Mouse (Mus musculus): ENCODE data around the gene Gphb5. TPM values are rescaled to one million over a fixed set of nuclear protein-coding genes. Genes with fewer than 3 reads are reported as not detected.
A peak's percentile ranks its signal among the peaks of the same experiment; 100 is the strongest.

Gphb5 gene
- polyA plus RNA-seq, 1 experiment from 2014 or later: not detected

DNA sequence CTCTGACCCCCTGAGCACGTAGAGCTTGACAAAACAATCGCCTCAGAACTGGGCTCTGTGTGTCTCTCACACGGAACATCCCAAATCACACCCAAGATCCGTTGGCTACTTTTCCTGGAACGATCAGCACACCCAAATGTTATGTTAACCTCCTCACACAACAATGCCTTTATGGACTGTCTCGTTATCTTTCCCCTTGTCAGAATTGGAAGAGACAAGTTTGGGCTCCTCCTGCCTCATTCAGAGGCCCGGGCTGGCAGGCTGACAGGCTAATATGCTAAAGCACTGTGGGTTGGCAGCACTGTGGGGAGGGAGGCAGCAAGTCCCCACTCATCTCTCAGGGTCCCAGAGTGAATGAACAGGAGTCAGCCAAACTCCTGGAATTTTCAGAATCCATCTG lies 19.5 kb downstream of the Gphb5 start:
- no peak overlapping the region for H3K9ac ChIP-seq (ENCODE audit: low read depth, low read length)
- H3K36me3 ChIP-seq (ENCODE audit: control insufficient read depth, insufficient read depth): peaks cover 5% of the 10 kb centered on the region; the same call in 1 of the 2 replicates
- no peak overlapping the region for H3K4me3 ChIP-seq (ENCODE audit: low read depth, low read length)
- WGBS: 54% methylated on average over 7 of the region's 7 CpGs
- H3K4me2 ChIP-seq (replicated peaks; ENCODE audit: low read depth): no peak overlapping the region
- no peak overlapping the region for H3K27ac ChIP-seq (ENCODE audit: low read depth, low read length)
- no peak for ATAC-seq
- H3K27me3 ChIP-seq (replicated peaks; ENCODE audit: control insufficient read depth, insufficient read depth, low read length): no peaks in the 10 kb centered on the region
- no peak for TF ChIP-seq CTCF (IDR thresholded peaks at IDR 0.05; ENCODE audit: low read depth)
- no peaks in the 10 kb centered on the region for H3K9me3 ChIP-seq (ENCODE audit: control insufficient read depth)
- no peaks in the 10 kb centered on the region for H3K4me1 ChIP-seq (replicated peaks; ENCODE audit: control insufficient read depth, insufficient read depth, low read length)

DNA sequence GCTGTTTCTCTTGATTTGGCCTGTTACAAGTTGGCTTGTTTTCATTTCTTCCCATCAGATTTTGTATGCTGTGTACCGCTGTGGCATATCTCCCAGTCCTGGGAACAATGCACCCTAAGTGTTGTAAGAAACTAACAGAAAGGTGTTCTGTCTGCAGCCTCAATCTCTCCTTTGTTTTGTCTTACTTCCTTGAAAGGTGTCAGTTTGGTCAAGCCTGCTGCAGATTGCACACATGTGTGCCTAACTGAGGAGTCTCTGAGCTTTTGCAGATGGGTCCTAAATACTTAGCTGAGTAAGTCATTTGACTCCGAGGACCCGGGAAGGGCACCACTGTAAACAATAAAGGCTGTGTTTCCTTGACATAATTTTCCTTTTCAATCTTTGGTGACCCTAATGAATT lies 20.0 kb downstream of the Gphb5 start:
- Histone ChIP-seq H3K4me2 (replicated peaks; ENCODE audit: low read depth) (no peak overlapping the region), H3K4me1 (replicated peaks; ENCODE audit: control insufficient read depth, insufficient read depth, low read length) (no peaks in the 10 kb centered on the region), H3K9ac (ENCODE audit: low read depth, low read length) (no peak overlapping the region), H3K9me3 (ENCODE audit: control insufficient read depth) (no peaks in the 10 kb centered on the region), H3K27me3 (replicated peaks; ENCODE audit: control insufficient read depth, insufficient read depth, low read length) (no peaks in the 10 kb centered on the region), H3K36me3 (ENCODE audit: control insufficient read depth, insufficient read depth) (peaks cover 5% of the 10 kb centered on the region; the same call in 1 of the 2 replicates), H3K4me3 (ENCODE audit: low read depth, low read length) (no peak overlapping the region), H3K27ac (ENCODE audit: low read depth, low read length) (no peak overlapping the region)
- ATAC-seq: no peak
- TF ChIP-seq CTCF (IDR thresholded peaks at IDR 0.05; ENCODE audit: low read depth): no peak
- 53% methylated on average over 3 of the region's 3 CpGs for WGBS

DNA sequence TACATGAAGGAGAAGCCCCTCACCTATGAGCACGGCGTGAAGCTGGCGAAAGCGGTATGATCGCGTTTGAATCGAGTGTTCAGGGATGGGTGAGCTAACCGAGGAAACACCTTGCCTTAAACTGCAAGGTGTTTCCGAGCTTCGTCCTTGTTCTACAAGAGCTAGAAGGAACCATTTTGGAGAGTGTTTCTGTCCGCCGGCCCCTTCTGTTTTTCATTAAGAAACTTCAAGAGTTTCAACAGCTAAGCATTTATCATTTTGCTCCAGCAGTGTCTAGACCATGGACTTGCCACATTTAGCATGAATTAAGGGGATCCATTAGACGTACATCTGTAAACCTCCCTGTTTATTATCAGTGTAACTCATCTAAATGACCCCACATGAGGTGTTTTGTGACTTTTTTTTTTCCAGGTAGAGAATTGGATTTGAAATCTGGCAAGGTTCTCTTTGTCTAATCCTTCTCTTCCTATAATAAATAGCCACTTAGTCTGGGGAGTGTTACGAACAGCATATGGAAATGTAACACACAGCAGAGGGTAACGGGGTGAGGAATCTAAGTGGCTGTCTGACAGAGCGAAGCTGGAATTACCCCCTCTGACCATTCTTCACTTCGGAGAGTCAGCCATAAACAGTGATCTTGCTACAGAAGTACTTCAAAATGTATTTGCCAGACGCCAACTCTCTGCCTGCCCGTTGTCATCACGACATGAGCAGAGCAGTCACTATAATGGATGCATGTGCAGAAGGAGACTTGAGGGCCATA lies 22.4 kb downstream of the Gphb5 start:
- H3K9ac ChIP-seq (ENCODE audit: low read depth, low read length): no peak overlapping the region
- ATAC-seq: no peak
- H3K9me3 ChIP-seq (ENCODE audit: control insufficient read depth): no peaks in the 10 kb centered on the region
- H3K36me3 ChIP-seq (ENCODE audit: control insufficient read depth, insufficient read depth): no peaks in the 10 kb centered on the region
- no peaks in the 10 kb centered on the region for H3K4me1 ChIP-seq (replicated peaks; ENCODE audit: control insufficient read depth, insufficient read depth, low read length)
- H3K4me2 ChIP-seq (replicated peaks; ENCODE audit: low read depth): no peak overlapping the region
- H3K27me3 ChIP-seq (replicated peaks; ENCODE audit: control insufficient read depth, insufficient read depth, low read length): no peaks in the 10 kb centered on the region
- no peak overlapping the region for H3K4me3 ChIP-seq (ENCODE audit: low read depth, low read length)
- WGBS: 74% methylated on average over 20 of the region's 20 CpGs
- TF ChIP-seq CTCF (IDR thresholded peaks at IDR 0.05; ENCODE audit: low read depth): no peak
- H3K27ac ChIP-seq (ENCODE audit: low read depth, low read length): no peak overlapping the region

DNA sequence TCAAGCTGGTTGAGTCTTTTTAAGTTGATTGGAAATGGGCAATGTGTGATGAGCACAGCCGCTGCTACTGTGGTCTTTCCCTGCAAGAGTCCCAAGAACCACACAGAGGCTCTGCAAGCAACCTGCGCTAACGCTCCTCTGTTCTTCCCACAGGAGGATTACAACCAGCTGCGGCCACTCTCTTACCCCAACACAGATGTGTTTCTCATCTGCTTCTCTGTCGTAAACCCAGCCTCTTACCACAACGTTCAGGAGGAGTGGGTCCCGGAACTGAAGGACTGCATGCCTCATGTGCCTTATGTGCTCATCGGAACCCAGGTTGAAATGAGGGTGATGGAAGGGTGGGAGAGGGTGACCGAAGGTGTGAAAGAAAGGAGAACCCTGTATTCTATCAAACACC lies 25.1 kb downstream of the Gphb5 start:
- no peak overlapping the region for H3K4me3 ChIP-seq (ENCODE audit: low read depth, low read length)
- no peak for ATAC-seq

DNA sequence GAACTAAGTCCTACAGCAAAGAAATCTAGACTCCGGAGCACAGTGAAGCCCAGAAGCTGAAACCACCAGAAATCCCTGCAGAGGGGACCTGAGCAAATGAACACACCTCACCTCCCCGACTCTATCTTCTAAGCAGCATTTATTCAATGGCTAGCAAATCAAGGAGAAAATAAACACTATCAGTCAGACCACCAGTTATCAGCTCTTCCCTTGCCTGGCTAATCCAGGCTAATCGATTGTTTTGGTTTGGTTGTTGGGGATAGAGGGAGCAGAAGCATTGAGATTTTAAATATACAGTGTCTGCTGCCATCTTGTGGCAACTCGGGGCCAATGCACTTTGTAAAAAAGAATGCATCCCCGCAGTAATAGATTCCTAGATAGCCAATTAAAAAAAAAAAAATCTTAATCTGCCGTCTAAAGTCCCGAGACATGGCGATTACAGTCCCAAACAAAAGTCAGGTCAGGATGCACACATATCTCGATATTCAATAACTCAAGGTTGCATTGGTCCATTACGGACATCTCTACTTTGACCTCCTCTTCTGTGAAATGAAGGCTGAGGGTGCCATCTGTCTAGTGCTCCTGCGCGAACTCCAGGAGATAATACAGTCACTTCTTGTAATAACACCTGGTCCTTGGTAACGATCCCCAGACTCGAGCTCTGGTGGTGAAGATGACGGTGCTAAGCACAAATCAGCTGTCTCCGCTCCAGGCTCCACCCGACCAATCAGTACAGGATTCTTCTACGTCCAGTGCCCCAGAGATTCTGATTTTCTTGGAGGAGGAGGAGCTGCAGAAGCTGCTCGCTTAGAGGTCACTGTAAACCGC lies 27.1 kb downstream of the Gphb5 start:
- 40% methylated on average over 20 of the region's 20 CpGs for WGBS
- TF ChIP-seq CTCF (IDR thresholded peaks at IDR 0.05; ENCODE audit: low read depth): peak; percentile 79
- Histone ChIP-seq H3K36me3 (ENCODE audit: control insufficient read depth, insufficient read depth) (no peaks in the 10 kb centered on the region), H3K4me1 (replicated peaks; ENCODE audit: control insufficient read depth, insufficient read depth, low read length) (no peaks in the 10 kb centered on the region), H3K9me3 (ENCODE audit: control insufficient read depth) (no peaks in the 10 kb centered on the region), H3K27ac (ENCODE audit: low read depth, low read length) (no peak overlapping the region), H3K4me3 (ENCODE audit: low read depth, low read length) (no peak overlapping the region), H3K9ac (ENCODE audit: low read depth, low read length) (no peak overlapping the region), H3K27me3 (replicated peaks; ENCODE audit: control insufficient read depth, insufficient read depth, low read length) (no peaks in the 10 kb centered on the region), H3K4me2 (replicated peaks; ENCODE audit: low read depth) (no peak overlapping the region)
- no peak for ATAC-seq

More for the DNA sequence above, 25.1 kb downstream of the Gphb5 start:
- Histone ChIP-seq H3K27ac (ENCODE audit: low read depth, low read length) (no peak overlapping the region), H3K9ac (ENCODE audit: low read depth, low read length) (no peak overlapping the region), H3K4me1 (replicated peaks; ENCODE audit: control insufficient read depth, insufficient read depth, low read length) (no peaks in the 10 kb centered on the region), H3K4me2 (replicated peaks; ENCODE audit: low read depth) (no peak overlapping the region), H3K27me3 (replicated peaks; ENCODE audit: control insufficient read depth, insufficient read depth, low read length) (no peaks in the 10 kb centered on the region), H3K36me3 (ENCODE audit: control insufficient read depth, insufficient read depth) (no peaks in the 10 kb centered on the region), H3K9me3 (ENCODE audit: control insufficient read depth) (no peaks in the 10 kb centered on the region)
- TF ChIP-seq CTCF (IDR thresholded peaks at IDR 0.05; ENCODE audit: low read depth): no peak
- 84% methylated on average over 9 of the region's 9 CpGs for WGBS

DNA sequence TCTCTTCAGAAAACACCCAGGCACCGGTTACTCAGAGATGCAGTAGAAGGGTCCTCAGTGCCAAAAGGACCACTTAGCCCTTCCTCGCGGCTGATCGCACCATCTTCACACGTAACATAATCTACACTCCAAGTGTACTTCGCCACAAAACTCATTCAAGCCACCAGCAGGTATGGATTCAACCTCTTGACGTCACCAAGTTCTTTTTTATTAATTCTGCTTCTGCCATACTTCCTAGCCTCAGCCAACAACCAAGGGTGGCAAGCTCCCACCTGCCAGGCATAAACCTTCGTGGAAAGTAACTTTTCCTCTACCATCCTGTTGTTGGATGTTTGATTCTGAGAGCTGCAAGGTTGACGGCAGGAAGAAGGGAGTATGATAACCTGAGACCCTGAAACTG lies 28.1 kb downstream of the Gphb5 start:
- H3K4me2 ChIP-seq (replicated peaks; ENCODE audit: low read depth): no peak overlapping the region
- ATAC-seq: no peak
- H3K4me3 ChIP-seq (ENCODE audit: low read depth, low read length): no peak overlapping the region
- no peaks in the 10 kb centered on the region for H3K27me3 ChIP-seq (replicated peaks; ENCODE audit: control insufficient read depth, insufficient read depth, low read length)
- no peaks in the 10 kb centered on the region for H3K36me3 ChIP-seq (ENCODE audit: control insufficient read depth, insufficient read depth)
- H3K9me3 ChIP-seq (ENCODE audit: control insufficient read depth): no peaks in the 10 kb centered on the region
- 91% methylated on average over 9 of the region's 9 CpGs for WGBS
- no peaks in the 10 kb centered on the region for H3K4me1 ChIP-seq (replicated peaks; ENCODE audit: control insufficient read depth, insufficient read depth, low read length)
- TF ChIP-seq CTCF (IDR thresholded peaks at IDR 0.05; ENCODE audit: low read depth): no peak
- H3K9ac ChIP-seq (ENCODE audit: low read depth, low read length): no peak overlapping the region
- no peak overlapping the region for H3K27ac ChIP-seq (ENCODE audit: low read depth, low read length)

Data from intestine, postnatal 0 days (tissue).